Mouse (Mus musculus) kidney, postnatal 0 days (tissue): ENCODE measurements around the gene Gck. TPM values are rescaled to one million over a fixed set of nuclear protein-coding genes. Genes with fewer than 3 reads are reported as not detected.

Source experiments
- ATAC-seq: fragments of 200-750 bp; cut with Nextera tagmentation; replicated peaks from 2 replicates; pipeline ENCODE4 v1.8.0; 2017; ENCODE audit warnings: low read depth, moderate number of reproducible peaks, moderate TSS enrichment, moderate library complexity; ENCODE audit not compliant: low FRiP score
- DNase-seq: peaks from one replicate; pipeline ENCODE4 v3.0.0-alpha.2; 2016; ENCODE audit warnings: low spot score
- H3K27ac ChIP-seq: fragments of 300-500 bp; sonication (generic); 2 replicates; pipeline ENCODE4 v1.5.1; 2014; ENCODE audit warnings: mild to moderate bottlenecking
- H3K27me3 ChIP-seq: fragments of 300-500 bp; sonication (generic); 2 replicates; pipeline ENCODE4 v1.6.1; 2014; ENCODE audit warnings: low read length, mixed read lengths; ENCODE audit not compliant: insufficient read depth
- H3K36me3 ChIP-seq: fragments of 300-500 bp; sonication (generic); 2 replicates; pipeline ENCODE4 v1.6.1; 2014; ENCODE audit warnings: low read length, mixed read lengths; ENCODE audit not compliant: insufficient read depth
- H3K4me1 ChIP-seq: fragments of 300-500 bp; sonication (generic); replicated peaks from 2 replicates; pipeline ENCODE4 v1.6.1; 2014; ENCODE audit warnings: antibody characterized with exemption, low read length, mixed read lengths; ENCODE audit not compliant: insufficient read depth
- H3K4me2 ChIP-seq: fragments of 300-500 bp; sonication (generic); 2 replicates; pipeline ENCODE4 v1.6.1; 2014; ENCODE audit warnings: mild to moderate bottlenecking, low read length, moderate library complexity, mixed read lengths
- H3K4me3 ChIP-seq: fragments of 300-500 bp; sonication (generic); replicated peaks from 2 replicates; pipeline ENCODE4 v1.5.1; 2014; ENCODE audit warnings: low read depth, low read length
- H3K9ac ChIP-seq: fragments of 300-500 bp; sonication (generic); 2 replicates; pipeline ENCODE4 v1.6.1; 2014; ENCODE audit warnings: low read depth, low read length
- H3K9me3 ChIP-seq: fragments of 300-500 bp; sonication (generic); replicated peaks from 2 replicates; pipeline ENCODE4 v1.6.1; 2016; ENCODE audit warnings: low read length, inconsistent platforms, mixed read lengths
- CTCF ChIP-seq: IDR thresholded peaks from 2 replicates; pipeline ENCODE4 v1.5.1; 2016; ENCODE audit warnings: antibody characterized with exemption, low read depth, mild to moderate bottlenecking, moderate library complexity
- WGBS: fragments of 180-500 bp; shearing (Covaris S2); extraction: QIAGEN DNeasy Blood & Tissue Kit; methylation state at CpG from one replicate; pipeline ENCODE4 v1.1.7; 2014; 5-methylcytosine and 5-hydroxymethylcytosine counted together
- polyA plus RNA-seq: library from polyadenylated mRNA; unstranded; fragments of >200 nt; fragmentation: Nextera tagmentation; extraction: Ambion mirVana; gene quantifications from 2 replicates; pipeline ENCODE4 v1.2.1, GENCODE M21; 2015

The Gck gene
- polyA plus RNA-seq, 1 experiment from 2014 or later: 1.0 TPM

GRCm38 (mm10) chr11:5901320-5901719 lies 48.6 kb downstream of the Gck start:
- Histone ChIP-seq H3K4me1 (peaks cover 29% of the 10 kb centered on the region), H3K27me3 (no peaks in the 10 kb centered on the region), H3K36me3 (no peaks in the 10 kb centered on the region), H3K4me3 (no peak overlapping the region), H3K9ac (peak overlapping the region; percentile 51; the same call in 1 of the 2 replicates), H3K9me3 (no peaks in the 10 kb centered on the region), H3K4me2 (peak overlapping the region; percentile 60), H3K27ac (no peak overlapping the region)
- ATAC-seq (no peak), DNase-seq (no peak)
- no peak for TF ChIP-seq CTCF
- 24% methylated on average over 3 of the region's 3 CpGs for WGBS

- DNase-seq (no peak), ATAC-seq (no peak)
- Histone ChIP-seq H3K9me3 (no peaks in the 10 kb centered on the region), H3K9ac (no peak overlapping the region), H3K4me2 (no peak overlapping the region), H3K27ac (no peak overlapping the region), H3K4me3 (no peak overlapping the region), H3K27me3 (no peaks in the 10 kb centered on the region), H3K36me3 (no peaks in the 10 kb centered on the region), H3K4me1 (peaks cover 29% of the 10 kb centered on the region)
- WGBS: 92% methylated on average over 10 of the region's 10 CpGs
- no peak for TF ChIP-seq CTCF
These were observed 50.6 kb downstream of the Gck start for GRCm38 (mm10) chr11:5899286-5899685.

GRCm38 (mm10) chr11:5898531-5898930 lies 51.4 kb downstream of the Gck start, which contains the start of gene Myl7:
Gene Myl7 (minus strand): TSS chr11:5898782.
- no peak for TF ChIP-seq CTCF

GRCm38 (mm10) chr11:5897839-5898238 lies 52.0 kb downstream of the Gck start:
- no peaks in the 10 kb centered on the region for H3K36me3 ChIP-seq
- H3K9ac ChIP-seq: no peak overlapping the region
- H3K4me3 ChIP-seq: no peak overlapping the region
- no peak overlapping the region for H3K4me2 ChIP-seq
- WGBS: 19% methylated on average over 10 of the region's 10 CpGs
- peaks cover 31% of the 10 kb centered on the region for H3K4me1 ChIP-seq
- no peak overlapping the region for H3K27ac ChIP-seq
- ATAC-seq: no peak
- no peaks in the 10 kb centered on the region for H3K27me3 ChIP-seq
- no peak for DNase-seq
- TF ChIP-seq CTCF: no peak
- no peaks in the 10 kb centered on the region for H3K9me3 ChIP-seq

More at GRCm38 (mm10) chr11:5898531-5898930, 51.4 kb downstream of the Gck start, which contains the start of gene Myl7:
- DNase-seq (no peak), ATAC-seq (no peak)
- H3K9me3 ChIP-seq: no peaks in the 10 kb centered on the region
- H3K4me1 ChIP-seq: peaks cover 29% of the 10 kb centered on the region
- WGBS: 67% methylated on average over 5 of the region's 5 CpGs
- H3K27me3 ChIP-seq: no peaks in the 10 kb centered on the region
- H3K27ac ChIP-seq: no peak within 1 kb of the TSS
- H3K4me3 ChIP-seq: no peak within 1 kb of the TSS
- no peak within 1 kb of the TSS for H3K9ac ChIP-seq
- H3K4me2 ChIP-seq: no peak within 1 kb of the TSS
- no peaks in the 10 kb centered on the region for H3K36me3 ChIP-seq

- H3K27ac ChIP-seq: no peak overlapping the region
- 0 out of 2 replicates have a peak overlapping the region, but pooled peaks have one; percentile 8 for H3K9ac ChIP-seq
- H3K4me2 ChIP-seq: no peak overlapping the region
- 23% methylated on average over 16 of the region's 16 CpGs for WGBS
- peaks cover 34% of the 10 kb centered on the region for H3K4me1 ChIP-seq
- DNase-seq: no peak
- TF ChIP-seq CTCF: no peak
- H3K27me3 ChIP-seq: no peaks in the 10 kb centered on the region
- ATAC-seq: no peak
- H3K4me3 ChIP-seq: no peak overlapping the region
- no peaks in the 10 kb centered on the region for H3K36me3 ChIP-seq
- no peaks in the 10 kb centered on the region for H3K9me3 ChIP-seq
These were observed 52.7 kb downstream of the Gck start for GRCm38 (mm10) chr11:5897230-5897629.

- Histone ChIP-seq H3K4me2 (no peak overlapping the region), H3K9me3 (no peaks in the 10 kb centered on the region), H3K4me3 (no peak overlapping the region), H3K27me3 (no peaks in the 10 kb centered on the region), H3K27ac (no peak overlapping the region), H3K9ac (0 out of 2 replicates have a peak overlapping the region, but pooled peaks have one; percentile 8), H3K36me3 (no peaks in the 10 kb centered on the region), H3K4me1 (peaks cover 31% of the 10 kb centered on the region)
- no peak for DNase-seq
- no peak for ATAC-seq
- no peak for TF ChIP-seq CTCF
- WGBS: 70% methylated on average over 6 of the region's 6 CpGs
These were observed 56.1 kb downstream of the Gck start for GRCm38 (mm10) chr11:5893807-5894206.

- DNase-seq (no peak), ATAC-seq (no peak)
- no peak overlapping the region for H3K4me2 ChIP-seq
- H3K4me3 ChIP-seq: no peak overlapping the region
- H3K9me3 ChIP-seq: no peaks in the 10 kb centered on the region
- no peak overlapping the region for H3K9ac ChIP-seq
- H3K36me3 ChIP-seq: no peaks in the 10 kb centered on the region
- 50% methylated on average over 4 of the region's 4 CpGs for whole genome bisulfite sequencing
- peaks cover 25% of the 10 kb centered on the region for H3K4me1 ChIP-seq
- TF ChIP-seq CTCF: no peak
- H3K27me3 ChIP-seq: no peaks in the 10 kb centered on the region
- H3K27ac ChIP-seq: peak overlapping the region; percentile 27; the same call in 1 of the 2 replicates
These were observed 57.0 kb downstream of the Gck start for GRCm38 (mm10) chr11:5892810-5893368.
